Mouse (Mus musculus) adrenal gland, postnatal 4 days (tissue): ENCODE measurements around the gene 1700084M14Rik. TPM values are rescaled to one million over a fixed set of nuclear protein-coding genes. Genes with fewer than 3 reads are reported as not detected.
"Not testable (repeated sequence)": the region's sequence is repeated elsewhere in the genome, so short reads cannot be mapped to it uniquely, and the experiment has no call there.

Experiments
- DNase-seq, 2 experiments: peaks; one replicate each; pipeline ENCODE4 v3.0.0; 2021 to 2022; ENCODE audit warnings: low spot score in 2 of 2, mixed read lengths in 2 of 2
- long read RNA-seq, 2 experiments: library from polyadenylated mRNA; stranded (forward); transcript quantifications; one replicate each; pipeline ENCODE4 v2.0.0; 2021
- total RNA-seq, 2 experiments: library from RNA; stranded (reverse); gene quantifications; 2 replicates each; pipeline ENCODE4 v1.2.3; 2021

Gene 1700084M14Rik
- total RNA-seq = not detected
- long read RNA-seq, experiment 1 = 0 reads
- long read RNA-seq, experiment 2 = 0 reads

GRCm38 (mm10) chrX:91575811-91576210, at the start of gene 1700084M14Rik:
Gene 1700084M14Rik (minus strand): TSS chrX:91575911.
- DNase-seq = not testable (repeated sequence)

Other genes with a start within 250 kb of the 1700084M14Rik start
- gene Mageb2, start 244.2 kb downstream of the 1700084M14Rik start, total RNA-seq = not detected
- gene Gm5072, start 183.4 kb downstream of the 1700084M14Rik start, total RNA-seq = not detected
- gene Gm8914, start 95.8 kb downstream of the 1700084M14Rik start, total RNA-seq = not detected
- not detected for gene Gm14781, start 56.3 kb upstream of the 1700084M14Rik start, total RNA-seq
- gene Mageb5, start 207.1 kb upstream of the 1700084M14Rik start, total RNA-seq = not detected